Mouse (Mus musculus) testis, adult 2 months (tissue): ENCODE data around the gene Nhlrc1.

Experiments
- CTCF ChIP-seq: fragments of 200-500 bp; IDR thresholded peaks from 2 replicates; pipeline ENCODE4 v1.5.1; 2012; ENCODE audit warnings: low read depth, mild to moderate bottlenecking, inconsistent platforms, low read length, moderate library complexity; ENCODE audit not compliant: control insufficient read depth, insufficient read depth, insufficient replicate concordance
- POLR2A ChIP-seq: fragments of 200-500 bp; IDR thresholded peaks from 2 replicates; pipeline ENCODE4 v1.6.1; 2012; ENCODE audit warnings: low read depth, mild to moderate bottlenecking, inconsistent platforms, low read length, moderate library complexity; ENCODE audit not compliant: control insufficient read depth

GRCm38 (mm10) chr13:47043833-47044616, 29.4 kb upstream of the Nhlrc1 start:
- TF ChIP-seq POLR2A (no peak), CTCF (no peak)
